Mouse (Mus musculus) ES-E14 (cell line): Measurements from ENCODE around the gene Col4a2. TPM values are rescaled to one million over a fixed set of nuclear protein-coding genes. Genes with fewer than 3 reads are reported as not detected.

Source experiments
- DNase-seq: peaks from one replicate; pipeline ENCODE4 v3.0.0-alpha.2; 2013; ENCODE audit warnings: low read depth, low spot score
- H3K27ac ChIP-seq: 2 replicates; pipeline ENCODE4 v1.5.1; 2012; ENCODE audit warnings: low read depth, mild to moderate bottlenecking, low read length, moderate library complexity, mixed read lengths; ENCODE audit not compliant: poor library complexity, insufficient read depth, severe bottlenecking
- H3K36me3 ChIP-seq: 2 replicates; pipeline ENCODE4 v1.6.1; 2012; ENCODE audit warnings: mild to moderate bottlenecking, low read length, moderate library complexity, mixed read lengths; ENCODE audit not compliant: control insufficient read depth, poor library complexity, insufficient read depth, severe bottlenecking
- H3K4me1 ChIP-seq, 2 experiments: fragments of 150-350 bp in 1 of 2; sonication (generic) in 1 of 2; 2 replicates each; pipeline ENCODE4 v1.6.1; 2012; ENCODE audit warnings: low read length in 2 of 2, mild to moderate bottlenecking in 1 of 2, mixed read lengths in 1 of 2; ENCODE audit not compliant: control insufficient read depth in 2 of 2, insufficient read depth in 2 of 2, poor library complexity in 1 of 2
- H3K4me3 ChIP-seq, 2 experiments: fragments of 150-350 bp in 1 of 2; sonication (generic) in 1 of 2; 2 replicates each; pipeline ENCODE4 v1.5.1; 2012; ENCODE audit warnings: low read length in 2 of 2, low read depth in 1 of 2, mild to moderate bottlenecking in 1 of 2, mixed read lengths in 1 of 2; ENCODE audit not compliant: insufficient read depth in 1 of 2, poor library complexity in 1 of 2, severe bottlenecking in 1 of 2
- H3K9ac ChIP-seq: 2 replicates; pipeline ENCODE4 v1.6.1; 2012; ENCODE audit warnings: low read depth, mild to moderate bottlenecking, low read length, mixed read lengths; ENCODE audit not compliant: poor library complexity, insufficient read depth, severe bottlenecking
- H3K9me3 ChIP-seq: fragments of 150-350 bp; sonication (generic); 2 replicates; pipeline ENCODE4 v1.6.1; 2012; ENCODE audit warnings: low read depth, mild to moderate bottlenecking, low read length; ENCODE audit not compliant: control insufficient read depth, insufficient read depth
- CHD2 ChIP-seq: IDR thresholded peaks from 2 replicates; pipeline ENCODE4 v1.6.1; 2014; ENCODE audit warnings: mild to moderate bottlenecking, low read depth, low read length, inconsistent platforms
- HCFC1 ChIP-seq: IDR thresholded peaks from 2 replicates; pipeline ENCODE4 v1.6.1; 2012; ENCODE audit warnings: low read length, inconsistent platforms, borderline replicate concordance; ENCODE audit not compliant: insufficient read depth
- MAFK ChIP-seq: IDR thresholded peaks from 2 replicates; pipeline ENCODE4 v1.6.1; 2014; ENCODE audit warnings: mild to moderate bottlenecking, low read depth, low read length, inconsistent platforms; ENCODE audit not compliant: insufficient read depth
- ZC3H11A ChIP-seq: IDR thresholded peaks from 2 replicates; pipeline ENCODE4 v1.6.1; 2012; ENCODE audit warnings: low read depth, mild to moderate bottlenecking, inconsistent platforms, low read length, borderline replicate concordance
- ZNF384 ChIP-seq: IDR thresholded peaks from 2 replicates; pipeline ENCODE4 v1.6.1; 2012; ENCODE audit warnings: low read depth, low read length, inconsistent platforms
- in situ Hi-C, 2 experiments: fragments of 600-800 bp; cut with MboI; formaldehyde crosslinking; loops; one replicate each; pipeline ENCODE4 v1.15.1; 2025; ENCODE audit warnings: low sequenced_read_pairs in 2 of 2, inconsistent platforms in 1 of 2; ENCODE audit not compliant: unreplicated experiment in 2 of 2
- total RNA-seq: library from RNA; depleted of rRNA; stranded (reverse); fragments of 300-350 nt; gene quantifications from 2 replicates; pipeline ENCODE4 v1.2.3, GENCODE M21; 2012

Col4a2 gene
- total RNA-seq, 1 experiment: 102 TPM

GRCm38 (mm10) chr8:11459016-11459415 lies 146.4 kb downstream of the Col4a2 start:
- TF ChIP-seq CHD2 (no peak), ZNF384 (no peak), HCFC1 (no peak), ZC3H11A (no peak), MAFK (no peak)
- no peaks in the 10 kb centered on the region for H3K9me3 ChIP-seq
- in situ Hi-C loops: no loop called here
- no peak for DNase-seq
- no peak overlapping the region for H3K9ac ChIP-seq
- H3K27ac ChIP-seq: no peak overlapping the region
- no peak overlapping the region for H3K4me3 ChIP-seq
- H3K4me1 ChIP-seq: no peaks in the 10 kb centered on the region; a peak in 1 of 4 replicates
- no peaks in the 10 kb centered on the region for H3K36me3 ChIP-seq

- Histone ChIP-seq H3K9ac (no peak overlapping the region), H3K4me1 (no peaks in the 10 kb centered on the region; a peak in 1 of 4 replicates), H3K27ac (no peak overlapping the region), H3K9me3 (no peaks in the 10 kb centered on the region), H3K36me3 (no peaks in the 10 kb centered on the region), H3K4me3 (no peak overlapping the region)
- no peak for DNase-seq
- in situ Hi-C loops: no loop called here
- TF ChIP-seq HCFC1: no peak
- no peak for TF ChIP-seq ZNF384
- TF ChIP-seq ZC3H11A: no peak
These were observed 148.3 kb downstream of the Col4a2 start for GRCm38 (mm10) chr8:11460934-11461333.

GRCm38 (mm10) chr8:11461847-11462246 lies 149.2 kb downstream of the Col4a2 start:
- no peak overlapping the region for H3K27ac ChIP-seq
- no peak overlapping the region for H3K9ac ChIP-seq
- in situ Hi-C loops: no loop called here
- no peak overlapping the region for H3K4me3 ChIP-seq
- no peaks in the 10 kb centered on the region for H3K36me3 ChIP-seq
- no peak for DNase-seq
- no peaks in the 10 kb centered on the region; a peak in 1 of 4 replicates for H3K4me1 ChIP-seq
- no peaks in the 10 kb centered on the region for H3K9me3 ChIP-seq
- TF ChIP-seq ZC3H11A (no peak), HCFC1 (no peak), MAFK (no peak), ZNF384 (no peak), CHD2 (no peak)

GRCm38 (mm10) chr8:11462641-11463040 lies 150.0 kb downstream of the Col4a2 start:
- no peak overlapping the region for H3K27ac ChIP-seq
- H3K4me3 ChIP-seq: no peak overlapping the region
- H3K4me1 ChIP-seq: no peaks in the 10 kb centered on the region; a peak in 1 of 4 replicates
- TF ChIP-seq HCFC1 (no peak), MAFK (no peak), ZC3H11A (no peak), ZNF384 (no peak), CHD2 (no peak)
- no peaks in the 10 kb centered on the region for H3K9me3 ChIP-seq
- in situ Hi-C loops: no loop called here
- no peak for DNase-seq
- H3K9ac ChIP-seq: no peak overlapping the region
- H3K36me3 ChIP-seq: no peaks in the 10 kb centered on the region

GRCm38 (mm10) chr8:11463541-11463888 lies 150.9 kb downstream of the Col4a2 start:
- no peak overlapping the region for H3K4me3 ChIP-seq
- no peaks in the 10 kb centered on the region for H3K9me3 ChIP-seq
- TF ChIP-seq MAFK: no peak
- TF ChIP-seq ZC3H11A: no peak
- TF ChIP-seq HCFC1: no peak
- TF ChIP-seq CHD2: no peak
- no peak for TF ChIP-seq ZNF384
- H3K4me1 ChIP-seq: no peaks in the 10 kb centered on the region; a peak in 1 of 4 replicates
- DNase-seq: no peak
- no peak overlapping the region for H3K27ac ChIP-seq
- H3K9ac ChIP-seq: no peak overlapping the region
- in situ Hi-C loops: no loop called here
- H3K36me3 ChIP-seq: no peaks in the 10 kb centered on the region
